Mouse (Mus musculus) kidney, embryonic 15.5 days (tissue): ENCODE measurements around the gene Flywch1. TPM values are rescaled to one million over a fixed set of nuclear protein-coding genes. Genes with fewer than 3 reads are reported as not detected.

Experiments
- ATAC-seq: fragments of 200-750 bp; cut with Nextera tagmentation; replicated peaks from 2 replicates; pipeline ENCODE4 v1.8.0; 2017; ENCODE audit warnings: moderate TSS enrichment; ENCODE audit not compliant: low FRiP score
- H3K27ac ChIP-seq: fragments of 300-500 bp; sonication (generic); 2 replicates; pipeline ENCODE4 v1.5.1; 2015; ENCODE audit warnings: mild to moderate bottlenecking, inconsistent platforms
- H3K27me3 ChIP-seq: fragments of 300-500 bp; sonication (generic); 2 replicates; pipeline ENCODE4 v1.6.1; 2015; ENCODE audit warnings: inconsistent platforms
- H3K36me3 ChIP-seq: fragments of 300-500 bp; sonication (generic); 2 replicates; pipeline ENCODE4 v1.6.1; 2015; ENCODE audit warnings: inconsistent platforms
- H3K4me1 ChIP-seq: fragments of 300-500 bp; sonication (generic); 2 replicates; pipeline ENCODE4 v1.6.1; 2015; ENCODE audit warnings: inconsistent platforms
- H3K4me2 ChIP-seq: fragments of 300-500 bp; sonication (generic); 2 replicates; pipeline ENCODE4 v1.6.1; 2015; ENCODE audit warnings: moderate library complexity, mild to moderate bottlenecking, inconsistent platforms
- H3K4me3 ChIP-seq: fragments of 300-500 bp; sonication (generic); replicated peaks from 2 replicates; pipeline ENCODE4 v1.5.1; 2015; ENCODE audit warnings: mild to moderate bottlenecking, inconsistent platforms
- H3K9ac ChIP-seq: fragments of 300-500 bp; sonication (generic); 2 replicates; pipeline ENCODE4 v1.6.1; 2015; ENCODE audit warnings: mild to moderate bottlenecking, inconsistent platforms
- H3K9me3 ChIP-seq: fragments of 300-500 bp; sonication (generic); replicated peaks from 2 replicates; pipeline ENCODE4 v1.6.1; 2016; ENCODE audit warnings: inconsistent platforms
- WGBS: fragments of 180-500 bp; shearing (Covaris S2); methylation state at CpG from one replicate; pipeline ENCODE4 v1.1.7; 2015; ENCODE audit warnings: mixed read lengths; 5-methylcytosine and 5-hydroxymethylcytosine counted together
- polyA plus RNA-seq: library from polyadenylated mRNA; unstranded; fragments of >200 nt; fragmentation: Nextera tagmentation; extraction: Ambion mirVana; gene quantifications from 2 replicates; pipeline ENCODE4 v1.2.1, GENCODE M21; 2015

Flywch1 gene
- polyA plus RNA-seq, 1 experiment from 2014 or later = 91.0 TPM

DNA sequence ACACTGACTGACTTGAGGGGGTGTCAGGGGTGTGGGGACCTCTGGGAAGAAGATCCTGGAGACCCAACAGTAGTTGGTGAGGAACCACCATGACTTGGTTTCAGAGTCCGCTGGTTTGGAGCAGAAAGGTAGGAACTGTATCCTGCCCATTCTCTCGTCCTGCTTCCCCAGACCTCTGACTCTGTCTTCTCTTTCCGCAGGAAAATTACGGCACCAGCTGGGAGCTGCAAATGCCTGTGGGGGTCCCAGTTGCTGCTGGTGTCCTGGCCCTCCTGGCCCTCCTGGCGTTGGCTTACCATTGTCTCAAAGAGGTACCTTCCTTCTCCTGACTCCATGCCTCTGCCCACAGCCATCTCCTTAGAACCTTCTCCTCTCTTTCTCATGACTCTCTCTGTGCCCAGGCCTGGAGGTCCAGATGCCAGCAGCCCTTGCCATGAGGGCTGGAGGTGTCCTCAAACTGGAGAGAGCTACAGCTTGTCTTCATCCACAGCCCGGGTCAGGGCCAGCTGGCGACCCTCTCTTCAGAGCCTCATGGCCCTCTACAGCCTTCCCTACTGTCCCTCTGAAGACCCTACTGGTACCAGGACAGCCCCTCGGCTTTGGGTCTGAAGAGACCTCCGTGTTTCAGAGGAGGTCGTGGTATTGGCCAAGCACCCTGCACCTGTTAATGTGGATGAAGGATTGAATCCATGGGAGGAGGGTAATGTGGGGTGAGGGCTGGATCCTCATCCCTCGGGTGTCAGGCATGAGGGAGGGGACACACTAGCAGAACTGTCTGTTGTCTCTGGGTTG lies 21.8 kb downstream of the Flywch1 start:
- peaks cover 36% of the 10 kb centered on the region for H3K27me3 ChIP-seq
- no peaks in the 10 kb centered on the region for H3K9me3 ChIP-seq
- WGBS = 80% methylated on average over 11 of the region's 11 CpGs
- 0 out of 2 replicates have a peak overlapping the region, but pooled peaks have one; percentile 24 for H3K27ac ChIP-seq
- H3K4me3 ChIP-seq = peak overlapping the region; percentile 29
- H3K4me1 ChIP-seq = peaks cover 35% of the 10 kb centered on the region
- peaks cover 34% of the 10 kb centered on the region for H3K36me3 ChIP-seq
- ATAC-seq = no peak
- peak overlapping the region; percentile 47; the same call in 1 of the 2 replicates for H3K4me2 ChIP-seq
- H3K9ac ChIP-seq = 0 out of 2 replicates have a peak overlapping the region, but pooled peaks have one; percentile 4

DNA sequence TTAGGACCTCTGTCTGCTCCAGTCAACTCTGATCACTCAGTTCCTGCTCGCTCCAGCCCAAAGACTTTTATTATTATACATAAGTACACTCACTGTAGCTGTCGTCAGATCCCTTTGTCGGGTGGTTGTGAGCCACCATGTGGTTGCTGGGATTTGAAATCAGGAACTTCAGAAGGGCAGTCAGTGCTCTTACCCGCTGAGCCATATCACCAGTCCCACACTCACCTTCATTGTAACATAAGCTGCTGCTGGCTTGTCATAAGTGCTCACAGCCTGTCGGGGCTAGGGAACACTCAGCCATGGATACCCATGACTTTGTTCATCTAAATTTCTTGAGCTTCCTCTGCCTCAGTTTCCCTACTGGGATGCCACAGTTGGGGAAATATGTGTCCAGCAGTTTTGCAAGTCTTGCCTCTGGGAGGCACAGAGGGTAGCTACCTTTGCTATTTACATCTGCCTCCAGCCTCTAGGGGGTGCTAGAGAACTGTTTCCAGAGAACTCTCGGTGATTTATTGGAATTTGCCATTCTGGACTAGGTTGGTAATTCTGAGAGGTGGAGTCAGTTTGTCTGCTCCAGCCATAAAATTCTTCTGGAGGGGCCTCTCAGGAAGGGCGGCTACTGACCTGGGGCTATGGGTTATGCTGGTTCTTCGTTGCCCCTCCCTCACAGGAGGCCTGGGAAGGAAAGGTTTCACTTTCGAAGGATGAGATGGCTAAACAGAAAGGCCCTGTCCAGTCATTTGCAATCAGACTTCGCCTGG lies 22.6 kb downstream of the Flywch1 start:
- H3K9ac ChIP-seq = no peak overlapping the region
- WGBS = 27% methylated on average over 10 of the region's 10 CpGs
- H3K36me3 ChIP-seq = peaks cover 26% of the 10 kb centered on the region
- H3K27ac ChIP-seq = 0 out of 2 replicates have a peak overlapping the region, but pooled peaks have one; percentile 24
- H3K4me3 ChIP-seq = peak overlapping the region; percentile 29
- no peaks in the 10 kb centered on the region for H3K9me3 ChIP-seq
- H3K4me2 ChIP-seq = peak overlapping the region; percentile 47
- ATAC-seq = peak; percentile 4; the same call in 1 of the 2 replicates
- H3K4me1 ChIP-seq = peaks cover 43% of the 10 kb centered on the region
- peaks cover 43% of the 10 kb centered on the region for H3K27me3 ChIP-seq

DNA sequence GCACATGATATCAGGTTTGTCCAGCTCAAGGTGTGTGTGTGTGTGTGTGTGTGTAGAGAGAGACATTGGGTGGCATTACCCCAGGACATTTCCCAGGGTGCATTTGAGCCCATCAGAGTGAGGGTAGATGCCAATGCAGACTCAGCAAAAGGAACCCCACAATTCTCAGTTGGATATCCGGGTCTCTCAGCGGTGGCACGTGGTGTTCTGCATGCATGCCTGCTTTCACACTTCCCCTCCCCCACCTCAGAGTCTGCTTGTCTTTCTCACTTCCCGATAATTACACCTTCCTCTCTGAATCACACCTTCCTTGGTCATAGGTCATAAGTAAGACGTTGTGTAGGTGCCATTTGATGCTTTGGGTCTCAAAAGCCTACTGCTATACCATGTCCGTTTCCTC lies 23.4 kb downstream of the Flywch1 start:
- WGBS = 24% methylated on average over 6 of the region's 6 CpGs
- H3K9me3 ChIP-seq = no peaks in the 10 kb centered on the region
- H3K27me3 ChIP-seq = peaks cover 51% of the 10 kb centered on the region
- no peak overlapping the region for H3K9ac ChIP-seq
- no peak for ATAC-seq
- no peak overlapping the region for H3K27ac ChIP-seq
- H3K4me1 ChIP-seq = peaks cover 45% of the 10 kb centered on the region
- no peak overlapping the region for H3K4me3 ChIP-seq
- no peak overlapping the region for H3K4me2 ChIP-seq
- peaks cover 18% of the 10 kb centered on the region for H3K36me3 ChIP-seq

DNA sequence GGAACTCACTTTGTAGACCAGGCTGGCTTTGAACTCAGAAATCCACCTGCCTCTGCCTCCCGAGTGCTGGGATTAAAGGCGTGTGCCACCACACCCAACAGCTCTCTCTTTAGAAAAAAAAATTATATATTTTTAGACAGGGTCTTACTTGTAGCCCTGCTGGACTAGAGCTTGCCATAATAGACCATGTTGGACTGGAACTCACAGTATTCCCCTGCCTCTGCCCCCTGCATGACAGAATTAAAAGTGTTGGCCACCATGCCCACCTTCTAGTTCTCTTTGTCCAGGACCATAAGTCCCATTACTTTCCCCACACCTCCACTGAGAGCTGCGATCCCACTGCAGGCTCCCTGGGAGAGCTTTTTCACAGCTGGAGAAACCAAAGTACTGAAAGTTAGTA lies 23.9 kb downstream of the Flywch1 start:
- no peaks in the 10 kb centered on the region for H3K9me3 ChIP-seq
- H3K4me1 ChIP-seq = peaks cover 48% of the 10 kb centered on the region
- no peak for ATAC-seq
- peaks cover 13% of the 10 kb centered on the region for H3K36me3 ChIP-seq
- H3K4me2 ChIP-seq = no peak overlapping the region
- 87% methylated on average over 3 of the region's 3 CpGs for WGBS
- H3K27ac ChIP-seq = no peak overlapping the region
- no peak overlapping the region for H3K9ac ChIP-seq
- H3K4me3 ChIP-seq = no peak overlapping the region
- H3K27me3 ChIP-seq = peaks cover 57% of the 10 kb centered on the region

DNA sequence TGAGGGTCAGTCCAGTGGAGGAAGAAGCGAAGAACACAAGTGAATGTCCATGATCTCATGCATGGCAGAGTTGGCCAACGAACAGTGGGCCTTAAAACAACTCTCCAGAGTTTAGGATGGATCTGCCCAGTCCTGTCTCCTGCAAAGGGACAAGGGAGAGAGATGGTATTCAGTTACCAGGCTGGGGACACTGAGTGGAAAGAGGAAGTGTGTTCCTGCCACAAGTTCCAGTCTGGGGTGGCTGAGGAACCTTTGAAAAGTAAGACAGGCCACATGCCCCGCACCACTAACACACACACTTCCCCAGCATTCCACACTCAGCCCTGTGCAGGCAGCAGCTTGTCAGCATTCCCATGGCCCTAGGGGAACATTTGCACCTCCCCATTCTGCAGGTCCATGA lies 24.6 kb downstream of the Flywch1 start:
- Histone ChIP-seq H3K4me1 (peaks cover 55% of the 10 kb centered on the region), H3K27me3 (peaks cover 64% of the 10 kb centered on the region), H3K4me3 (no peak overlapping the region), H3K9ac (no peak overlapping the region), H3K9me3 (no peaks in the 10 kb centered on the region), H3K27ac (no peak overlapping the region), H3K36me3 (peaks cover 6% of the 10 kb centered on the region), H3K4me2 (peak overlapping the region; percentile 67; the same call in 1 of the 2 replicates)
- no peak for ATAC-seq
- whole genome bisulfite sequencing = 78% methylated on average over 3 of the region's 3 CpGs

DNA sequence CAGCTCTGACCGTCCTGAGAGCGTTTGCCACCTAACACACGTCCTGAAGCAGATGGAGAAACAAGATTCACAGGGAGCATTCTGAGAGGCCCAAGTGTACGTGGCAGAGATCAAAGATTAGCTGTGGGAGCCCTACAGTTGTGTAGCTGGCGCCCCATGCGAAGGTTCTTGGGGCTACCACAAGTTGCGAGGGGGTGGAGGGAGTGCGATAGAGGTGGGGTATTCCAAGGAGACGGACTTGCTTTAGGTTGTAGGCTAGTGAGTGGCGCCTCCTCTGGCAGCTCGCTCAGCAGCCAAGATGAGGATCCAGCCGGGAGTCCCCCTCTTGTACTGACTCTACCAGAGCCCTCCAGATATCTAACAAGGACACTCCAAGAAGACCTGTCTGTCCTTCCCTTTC lies 25.1 kb downstream of the Flywch1 start:
- Histone ChIP-seq H3K9ac (no peak overlapping the region), H3K36me3 (peaks cover 1% of the 10 kb centered on the region), H3K27ac (no peak overlapping the region), H3K4me1 (peaks cover 56% of the 10 kb centered on the region), H3K27me3 (peaks cover 68% of the 10 kb centered on the region), H3K4me2 (peak overlapping the region; percentile 67), H3K4me3 (peak overlapping the region; percentile 37), H3K9me3 (no peaks in the 10 kb centered on the region)
- no peak for ATAC-seq
- 5% methylated on average over 12 of the region's 12 CpGs for WGBS

DNA sequence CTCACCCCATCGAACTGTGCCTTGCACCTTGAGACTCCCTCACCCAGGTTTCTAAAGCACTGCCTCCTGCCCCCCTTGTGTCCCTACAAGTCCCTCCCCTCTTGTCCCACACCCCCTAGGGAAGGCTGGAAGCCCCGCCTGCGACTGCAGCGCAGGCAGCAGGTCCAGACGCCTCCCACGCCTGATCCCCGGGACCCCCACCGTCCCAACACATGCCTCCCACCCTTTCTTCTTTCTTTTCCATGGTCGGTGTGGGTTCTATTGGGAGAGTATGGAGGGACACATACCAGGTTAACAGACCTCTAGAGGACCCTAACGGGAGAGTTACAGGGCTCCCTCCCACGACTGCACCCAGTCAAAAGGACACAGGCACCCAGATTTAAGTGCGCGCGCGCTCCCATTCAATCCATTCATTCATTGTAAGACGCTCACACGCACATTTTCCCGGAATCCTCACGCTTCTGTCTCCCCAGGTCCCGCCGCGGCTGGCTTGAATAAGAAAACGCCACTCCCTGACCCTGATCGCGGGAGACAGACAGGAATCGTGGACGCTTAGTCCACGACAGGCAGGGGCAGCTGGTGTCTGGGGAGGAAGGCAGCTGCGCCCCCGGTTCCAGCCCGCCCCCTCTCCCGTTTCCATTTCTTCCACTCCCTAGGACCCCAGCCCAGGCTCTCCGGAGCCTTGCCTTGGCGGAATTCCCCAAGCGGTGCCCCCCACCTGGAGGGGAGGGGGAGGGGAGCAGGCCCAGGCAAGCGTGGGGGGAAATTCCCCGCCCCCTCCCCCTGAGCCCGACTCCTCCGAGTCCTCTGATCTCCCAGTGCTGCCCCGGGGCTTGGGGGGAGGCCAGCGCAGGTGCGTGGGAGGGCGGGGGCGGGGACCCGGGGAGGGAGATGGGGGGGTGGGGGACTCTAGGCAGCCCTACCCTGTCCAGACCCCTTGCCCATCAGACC lies 25.8 kb downstream of the Flywch1 start, which contains the start of gene Kremen2:
TSS of gene Kremen2 (minus strand) at position 533 of the 951 bp plus-strand sequence.
- peaks cover 76% of the 10 kb centered on the region for H3K27me3 ChIP-seq
- under 1% methylated on average over 43 of the region's 45 CpGs for WGBS

DNA sequence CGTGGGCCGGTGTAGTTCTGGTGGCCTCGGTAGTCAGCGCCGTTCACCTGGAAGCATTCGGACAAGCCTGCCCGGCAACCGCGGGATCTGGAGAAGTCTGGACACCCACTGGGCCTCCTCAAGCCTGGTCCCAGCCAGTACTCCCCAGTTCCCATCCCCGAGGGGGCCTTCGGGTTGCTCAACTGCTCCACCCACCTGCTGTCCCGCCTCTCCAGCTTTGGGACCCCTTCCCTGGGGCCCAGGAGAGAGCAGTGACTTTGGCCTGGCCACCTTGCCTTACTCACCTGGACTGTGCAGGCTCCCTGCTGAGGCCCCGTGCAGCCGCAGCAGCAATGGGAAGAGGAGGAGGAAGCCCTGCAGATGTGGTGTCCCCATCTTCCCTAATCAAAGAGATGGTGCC lies 26.8 kb downstream of the Flywch1 start:
- 3% methylated on average over 14 of the region's 14 CpGs for WGBS
- H3K36me3 ChIP-seq = no peaks in the 10 kb centered on the region
- no peak overlapping the region for H3K9ac ChIP-seq
- peak overlapping the region; percentile 37 for H3K4me3 ChIP-seq
- peaks cover 78% of the 10 kb centered on the region for H3K27me3 ChIP-seq
- H3K4me1 ChIP-seq = peaks cover 68% of the 10 kb centered on the region
- H3K9me3 ChIP-seq = no peaks in the 10 kb centered on the region
- H3K4me2 ChIP-seq = peak overlapping the region; percentile 67
- no peak overlapping the region for H3K27ac ChIP-seq
- no peak for ATAC-seq

More for the DNA sequence above, 25.8 kb downstream of the Flywch1 start, which contains the start of gene Kremen2:
- H3K9me3 ChIP-seq = no peaks in the 10 kb centered on the region
- peak within 1 kb of the TSS; percentile 30; the same call in 1 of the 2 replicates for H3K9ac ChIP-seq
- no peak for ATAC-seq
- H3K36me3 ChIP-seq = no peaks in the 10 kb centered on the region
- H3K4me2 ChIP-seq = peak within 1 kb of the TSS; percentile 67
- peak within 1 kb of the TSS; percentile 37 for H3K4me3 ChIP-seq
- H3K4me1 ChIP-seq = peaks cover 61% of the 10 kb centered on the region
- no peak within 1 kb of the TSS for H3K27ac ChIP-seq

DNA sequence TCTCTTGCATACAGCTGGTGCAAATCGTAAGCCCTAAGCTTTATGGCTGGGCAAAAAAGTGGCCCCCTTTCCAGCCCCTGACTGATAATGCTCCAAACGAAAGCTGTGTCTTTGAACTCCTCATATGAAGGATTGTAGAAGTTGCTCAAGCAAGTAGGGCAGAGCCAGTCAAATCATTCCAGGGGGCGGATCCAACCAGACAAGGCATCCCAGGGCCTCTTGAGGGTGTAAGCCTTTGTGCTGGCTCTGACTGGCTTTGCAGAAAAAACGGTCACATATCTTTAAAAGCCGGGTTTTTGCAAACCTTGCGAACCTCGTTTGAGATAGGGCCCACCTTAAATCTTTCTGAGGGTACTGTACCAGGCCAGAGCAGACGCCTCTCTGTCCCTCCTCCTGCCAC lies 27.3 kb downstream of the Flywch1 start:
- WGBS = 25% methylated on average over 8 of the region's 8 CpGs
- Histone ChIP-seq H3K9ac (no peak overlapping the region), H3K4me2 (peak overlapping the region; percentile 67; the same call in 1 of the 2 replicates), H3K27me3 (peaks cover 80% of the 10 kb centered on the region), H3K4me3 (no peak overlapping the region), H3K9me3 (no peaks in the 10 kb centered on the region), H3K36me3 (no peaks in the 10 kb centered on the region), H3K4me1 (peaks cover 69% of the 10 kb centered on the region), H3K27ac (no peak overlapping the region)
- no peak for ATAC-seq

DNA sequence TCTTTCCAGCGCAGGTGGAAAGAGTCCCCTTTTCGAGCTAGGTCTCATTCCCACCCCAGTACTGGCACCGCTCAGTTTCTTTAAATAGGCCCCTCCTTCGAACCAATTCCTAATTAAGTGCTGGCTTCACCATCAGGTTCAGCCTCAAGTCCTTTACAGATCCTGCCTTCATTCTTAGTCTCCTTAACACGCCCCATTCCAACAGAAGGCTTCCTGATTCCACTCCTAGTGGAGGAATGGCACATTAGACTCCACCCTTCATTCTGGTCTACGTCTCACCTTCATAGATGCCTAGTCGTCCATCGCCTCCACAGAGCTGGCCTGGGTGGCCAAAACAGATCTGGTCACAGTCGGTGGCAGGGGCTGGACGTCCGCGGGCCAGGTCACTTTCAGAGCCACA lies 28.5 kb downstream of the Flywch1 start:
- Histone ChIP-seq H3K4me2 (peak overlapping the region; percentile 43; the same call in 1 of the 2 replicates), H3K9me3 (no peaks in the 10 kb centered on the region), H3K4me3 (peak overlapping the region; percentile 27; the same call in 1 of the 2 replicates), H3K27me3 (peaks cover 85% of the 10 kb centered on the region), H3K9ac (no peak overlapping the region), H3K27ac (no peak overlapping the region), H3K4me1 (peaks cover 71% of the 10 kb centered on the region), H3K36me3 (no peaks in the 10 kb centered on the region)
- 62% methylated on average over 12 of the region's 12 CpGs for WGBS
- ATAC-seq = no peak

DNA sequence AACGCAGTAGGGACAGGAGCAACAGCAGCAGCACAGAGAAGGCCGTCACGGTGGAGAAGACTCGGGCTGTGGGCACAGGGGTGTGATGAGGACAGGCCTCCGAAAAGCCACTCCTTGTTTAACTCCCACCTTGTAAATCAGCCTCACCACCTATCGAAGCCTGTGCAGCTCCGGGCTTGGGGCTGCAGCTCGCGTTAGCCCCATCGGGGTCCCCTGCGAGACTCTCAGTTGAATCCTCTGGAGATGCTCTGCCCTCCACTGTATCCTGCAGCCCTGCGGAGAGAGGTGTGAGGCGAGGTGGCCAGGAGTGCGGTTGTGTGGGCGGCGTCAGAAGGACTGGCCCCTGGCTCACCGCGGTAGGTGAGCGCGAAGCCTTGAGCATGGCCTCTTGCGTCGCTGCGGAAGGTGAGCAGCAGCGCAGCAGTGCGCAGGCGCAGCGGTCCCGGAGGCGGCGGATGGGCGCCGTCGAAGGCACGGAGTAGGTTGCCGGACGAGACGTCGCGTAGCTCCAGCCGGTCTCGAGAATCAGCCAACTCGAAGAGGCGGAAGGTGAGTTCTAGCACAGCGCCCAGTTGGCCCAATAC lies 29.1 kb downstream of the Flywch1 start:
- Histone ChIP-seq H3K27me3 (peaks cover 83% of the 10 kb centered on the region), H3K4me3 (peak overlapping the region; percentile 27), H3K4me1 (peaks cover 75% of the 10 kb centered on the region), H3K9ac (no peak overlapping the region), H3K36me3 (peaks cover 2% of the 10 kb centered on the region; the same call in 1 of the 2 replicates), H3K9me3 (no peaks in the 10 kb centered on the region), H3K27ac (no peak overlapping the region), H3K4me2 (peak overlapping the region; percentile 43)
- ATAC-seq = no peak
- 7% methylated on average over 44 of the region's 44 CpGs for WGBS
